Mouse (Mus musculus): ENCODE data around the gene Scpep1. TPM values are rescaled to one million over a fixed set of nuclear protein-coding genes. Genes with fewer than 3 reads are reported as not detected.

The Scpep1 gene
- polyA plus RNA-seq, 1 experiment from 2014 or later = 29.6 TPM

DNA sequence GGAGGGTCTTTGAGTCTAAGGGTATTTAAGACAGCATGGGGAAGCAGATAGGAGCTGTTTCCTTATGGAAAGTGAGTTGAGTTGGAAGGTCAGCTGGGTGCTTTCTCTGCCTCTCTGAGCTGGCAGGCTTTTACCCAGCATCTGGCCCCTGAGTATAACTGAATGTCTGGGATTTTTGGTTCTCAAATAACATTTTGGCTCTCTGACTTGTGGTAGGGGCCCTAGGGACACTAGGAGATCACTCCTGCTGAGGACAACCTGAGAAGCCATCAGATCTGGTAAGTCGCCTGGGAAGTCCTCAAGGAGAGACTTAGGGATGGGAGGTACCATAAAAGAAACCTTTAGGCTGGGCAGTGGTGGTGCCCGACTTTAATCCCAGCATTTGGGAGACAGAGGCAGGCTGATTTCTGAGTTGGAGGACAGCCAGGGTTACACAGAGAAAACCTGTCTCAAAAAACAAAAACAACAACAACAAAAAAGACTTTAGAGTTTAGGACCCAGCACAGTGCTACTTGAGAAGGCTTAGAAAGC lies 15.0 kb upstream of the Scpep1 start, which contains the start of gene Coil:
Gene Coil (plus strand): TSS at position 51 of the 531 bp plus-strand sequence.
- H3K4me3 ChIP-seq (replicated peaks) = no peak within 1 kb of the TSS
- H3K27me3 ChIP-seq (replicated peaks) = 0 out of 2 replicates have a peak, but pooled peaks cover 3% of the 10 kb centered on the region
- no peak within 1 kb of the TSS for H3K27ac ChIP-seq (replicated peaks)
- H3K9me3 ChIP-seq (replicated peaks) = no peaks in the 10 kb centered on the region
- no peaks in the 10 kb centered on the region for H3K36me3 ChIP-seq
- no peak within 1 kb of the TSS for H3K9ac ChIP-seq (replicated peaks)
- no peak within 1 kb of the TSS for H3K4me2 ChIP-seq
- WGBS = 37% methylated on average over 2 of the region's 2 CpGs
- no peak for ATAC-seq (ENCODE audit: low FRiP score)
- peaks cover 10% of the 10 kb centered on the region for H3K4me1 ChIP-seq

DNA sequence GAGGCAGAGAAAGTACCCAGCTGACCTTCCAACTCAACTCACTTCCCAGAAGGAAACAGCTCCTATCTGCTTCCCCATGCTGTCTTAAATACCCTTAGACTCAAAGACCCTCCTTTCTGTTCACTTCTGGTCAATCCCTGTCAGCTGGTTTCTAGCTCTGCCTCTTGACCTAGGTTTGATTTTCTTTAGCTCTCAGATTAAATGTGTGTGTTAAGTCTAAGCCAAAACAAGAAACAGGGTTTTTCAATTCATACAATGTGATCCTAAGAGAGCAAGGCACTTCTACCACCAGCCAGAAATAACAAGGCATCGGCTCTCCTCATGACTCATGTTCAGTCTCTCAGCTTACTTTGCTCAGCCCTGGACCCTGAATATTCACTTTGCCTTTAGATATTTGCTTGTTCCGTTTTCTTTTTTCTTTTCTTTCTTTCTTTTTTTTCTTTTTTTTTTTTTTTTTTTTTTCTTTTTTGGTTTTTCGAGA lies 11.7 kb upstream of the Scpep1 start, which contains the start of gene Elobl:
Gene Elobl (minus strand): TSS at position 51 of the 481 bp plus-strand sequence.
- H3K4me2 ChIP-seq = no peak within 1 kb of the TSS
- H3K27me3 ChIP-seq (replicated peaks) = 0 out of 2 replicates have a peak, but pooled peaks cover 3% of the 10 kb centered on the region
- H3K4me1 ChIP-seq = no peaks in the 10 kb centered on the region
- WGBS = 77% methylated on average over 3 of the region's 3 CpGs
- no peak within 1 kb of the TSS for H3K27ac ChIP-seq (replicated peaks)
- no peak for ATAC-seq (ENCODE audit: low FRiP score)
- H3K9me3 ChIP-seq (replicated peaks) = no peaks in the 10 kb centered on the region
- no peaks in the 10 kb centered on the region for H3K36me3 ChIP-seq
- H3K9ac ChIP-seq (replicated peaks) = no peak within 1 kb of the TSS
- no peak within 1 kb of the TSS for H3K4me3 ChIP-seq (replicated peaks)

DNA sequence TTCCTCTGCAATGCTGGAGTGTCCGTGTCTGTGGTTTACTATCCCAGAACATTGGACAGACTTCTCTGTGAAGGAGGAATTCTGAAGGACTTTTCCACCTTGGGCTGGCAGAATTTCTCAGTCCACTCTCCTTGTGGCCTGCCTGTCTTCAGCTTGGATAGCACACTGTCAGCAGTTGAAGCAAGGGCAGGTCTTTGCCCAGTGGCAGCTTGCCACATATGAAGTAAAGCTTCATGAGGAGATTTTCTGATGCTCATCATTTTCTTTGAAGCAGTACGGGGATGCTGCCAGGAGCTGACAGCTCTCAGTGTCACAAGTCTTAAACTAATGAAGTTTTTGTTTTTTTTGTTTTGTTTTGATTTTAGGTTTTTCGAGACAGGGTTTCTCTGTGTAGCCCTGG lies 3.6 kb upstream of the Scpep1 start:
- Histone ChIP-seq H3K27ac (replicated peaks) (no peak overlapping the region), H3K4me1 (peaks cover 15% of the 10 kb centered on the region), H3K9me3 (replicated peaks) (no peaks in the 10 kb centered on the region), H3K4me3 (replicated peaks) (no peak overlapping the region), H3K36me3 (no peaks in the 10 kb centered on the region), H3K9ac (replicated peaks) (no peak overlapping the region), H3K27me3 (replicated peaks) (no peaks in the 10 kb centered on the region), H3K4me2 (no peak overlapping the region)
- WGBS = 81% methylated on average over 3 of the region's 3 CpGs
- no peak for ATAC-seq (ENCODE audit: low FRiP score)

DNA sequence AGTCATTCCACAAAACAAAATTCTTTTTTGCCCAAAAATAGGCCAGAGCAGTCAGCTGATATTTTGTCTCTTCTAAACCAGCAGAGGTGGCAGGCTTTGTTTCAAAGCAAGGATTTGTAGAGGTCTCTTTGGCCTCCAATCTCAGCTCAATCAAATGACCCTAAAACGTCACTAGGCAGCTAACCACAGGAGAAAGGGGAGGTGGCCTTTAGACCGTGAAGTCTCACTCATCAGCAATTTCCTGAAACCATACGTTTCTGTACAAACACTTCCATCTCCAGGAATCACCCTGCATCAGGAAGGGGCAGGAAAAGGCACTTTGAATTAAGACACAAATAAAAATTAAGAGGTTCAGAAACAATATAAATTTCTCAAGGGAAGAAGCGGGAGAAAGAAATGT lies 462 bp downstream of the Scpep1 start:
- Histone ChIP-seq H3K4me1 (peaks cover 20% of the 10 kb centered on the region), H3K36me3 (no peaks in the 10 kb centered on the region)

DNA sequence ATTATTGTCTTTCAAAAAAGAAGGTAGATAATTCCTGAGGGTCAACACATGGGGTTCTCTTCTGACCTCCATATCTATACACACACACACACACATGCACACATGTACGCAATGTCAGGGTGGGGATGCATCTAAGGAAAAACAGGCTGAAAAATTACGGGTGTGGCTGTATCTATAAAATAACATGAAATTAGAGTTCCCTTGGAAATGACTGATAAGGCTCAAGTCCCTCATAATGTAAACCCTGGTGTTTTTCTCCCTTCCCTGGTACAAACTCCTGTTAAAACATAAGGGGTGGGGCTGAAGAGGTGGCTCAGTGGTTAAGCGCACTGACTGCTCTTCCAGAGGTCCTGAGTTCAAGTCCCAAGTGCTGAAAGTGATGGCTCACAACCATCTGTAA lies 1.7 kb downstream of the Scpep1 start:
- H3K4me2 ChIP-seq = peak overlapping the region; percentile 59
- no peaks in the 10 kb centered on the region for H3K27me3 ChIP-seq (replicated peaks)
- peaks cover 20% of the 10 kb centered on the region for H3K4me1 ChIP-seq
- H3K9ac ChIP-seq (replicated peaks) = no peak overlapping the region
- ATAC-seq (ENCODE audit: low FRiP score) = no peak
- H3K4me3 ChIP-seq (replicated peaks) = no peak overlapping the region
- peaks cover 3% of the 10 kb centered on the region; the same call in 1 of the 2 replicates for H3K36me3 ChIP-seq
- no peak overlapping the region for H3K27ac ChIP-seq (replicated peaks)
- 92% methylated on average over 3 of the region's 3 CpGs for WGBS
- no peaks in the 10 kb centered on the region for H3K9me3 ChIP-seq (replicated peaks)

More for the DNA sequence above, 462 bp downstream of the Scpep1 start:
- 4% methylated on average over 4 of the region's 4 CpGs for WGBS
- Histone ChIP-seq H3K9ac (replicated peaks) (peak overlapping the region; percentile 56), H3K27ac (replicated peaks) (peak overlapping the region; percentile 64), H3K4me3 (replicated peaks) (peak overlapping the region; percentile 56), H3K4me2 (peak overlapping the region; percentile 59), H3K9me3 (replicated peaks) (no peaks in the 10 kb centered on the region), H3K27me3 (replicated peaks) (no peaks in the 10 kb centered on the region)
- ATAC-seq (ENCODE audit: low FRiP score) = peak; percentile 61; the same call in 1 of the 2 replicates

DNA sequence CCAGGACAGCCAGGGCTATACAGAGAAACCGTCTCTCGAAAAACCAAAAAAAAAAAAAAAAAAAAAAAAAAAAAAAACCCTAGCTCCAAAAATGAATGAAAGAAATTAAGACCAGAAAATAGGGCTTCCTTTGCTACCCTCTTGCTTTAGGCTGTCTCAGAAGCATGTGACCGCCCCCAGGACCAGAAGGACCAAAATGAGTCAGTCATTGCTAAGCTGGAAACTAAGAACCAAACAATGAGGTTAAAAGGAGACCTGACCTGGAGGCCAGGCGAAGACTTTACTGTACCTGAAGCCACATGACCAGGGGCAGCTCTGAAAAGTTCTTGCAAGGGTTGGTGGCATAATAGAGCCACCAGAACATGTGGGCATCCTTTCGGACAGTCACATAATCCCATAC lies 3.1 kb downstream of the Scpep1 start:
- H3K27ac ChIP-seq (replicated peaks) = no peak overlapping the region
- WGBS = 96% methylated on average over 5 of the region's 5 CpGs
- H3K4me2 ChIP-seq = no peak overlapping the region
- H3K9ac ChIP-seq (replicated peaks) = no peak overlapping the region
- peaks cover 3% of the 10 kb centered on the region; the same call in 1 of the 2 replicates for H3K36me3 ChIP-seq
- no peaks in the 10 kb centered on the region for H3K27me3 ChIP-seq (replicated peaks)
- H3K4me1 ChIP-seq = peaks cover 20% of the 10 kb centered on the region
- H3K9me3 ChIP-seq (replicated peaks) = no peaks in the 10 kb centered on the region
- no peak overlapping the region for H3K4me3 ChIP-seq (replicated peaks)
- no peak for ATAC-seq (ENCODE audit: low FRiP score)

DNA sequence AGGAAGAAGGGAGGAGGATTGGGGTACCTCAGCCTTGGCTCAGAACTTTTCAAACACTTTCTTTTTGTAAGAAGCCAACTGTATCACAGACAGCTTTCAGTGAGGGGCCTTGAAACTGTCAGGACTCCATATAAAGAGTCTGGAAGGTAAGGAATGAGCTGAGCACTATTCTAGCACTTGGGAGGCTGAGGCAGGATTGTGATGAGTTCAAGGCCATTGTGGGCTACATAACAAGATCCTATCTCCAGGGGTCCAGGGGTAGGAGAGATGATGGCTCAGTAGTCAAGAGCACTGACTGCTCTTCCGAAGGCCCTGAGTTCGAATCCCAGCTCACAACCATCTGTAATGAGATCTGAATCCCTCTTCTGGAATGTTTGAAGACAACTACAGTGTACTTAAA lies 3.7 kb downstream of the Scpep1 start:
- Histone ChIP-seq H3K27ac (replicated peaks) (no peak overlapping the region), H3K9me3 (replicated peaks) (no peaks in the 10 kb centered on the region), H3K4me3 (replicated peaks) (no peak overlapping the region), H3K4me2 (no peak overlapping the region), H3K9ac (replicated peaks) (no peak overlapping the region), H3K27me3 (replicated peaks) (no peaks in the 10 kb centered on the region), H3K36me3 (peaks cover 9% of the 10 kb centered on the region), H3K4me1 (peaks cover 20% of the 10 kb centered on the region)
- ATAC-seq (ENCODE audit: low FRiP score) = no peak
- WGBS = 97% methylated on average over 2 of the region's 2 CpGs

DNA sequence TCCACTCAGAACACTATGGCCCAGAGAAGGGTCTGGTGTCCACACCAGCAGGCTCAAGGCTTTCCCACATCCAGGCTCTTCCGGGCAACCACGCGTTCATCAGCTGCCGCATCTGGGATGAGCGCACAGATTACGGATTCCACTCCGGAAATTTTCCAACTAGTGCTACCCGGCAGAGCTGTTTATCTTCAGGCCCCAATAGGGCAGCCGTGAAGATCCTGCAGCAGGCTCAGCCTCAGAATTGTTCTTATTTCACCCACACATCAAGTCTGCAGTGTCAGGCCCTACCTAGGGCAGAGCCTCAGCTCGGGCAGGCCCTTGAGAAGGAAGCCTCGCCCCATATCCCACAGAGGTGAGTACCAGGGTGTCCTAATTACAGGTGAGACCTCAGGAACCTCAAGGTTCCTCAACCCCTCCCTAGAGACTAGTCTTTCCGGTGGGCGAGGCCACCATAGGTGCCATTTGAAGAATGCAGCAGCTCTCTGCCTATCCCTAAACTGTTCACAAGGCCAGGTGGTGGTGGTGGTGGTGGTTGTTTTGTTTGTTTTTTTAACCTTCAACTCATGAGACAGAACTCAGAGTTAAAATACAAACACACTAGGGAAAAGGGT lies 4.5 kb downstream of the Scpep1 start:
- Histone ChIP-seq H3K36me3 (peaks cover 9% of the 10 kb centered on the region), H3K27ac (replicated peaks) (no peak overlapping the region), H3K4me3 (replicated peaks) (no peak overlapping the region), H3K9me3 (replicated peaks) (no peaks in the 10 kb centered on the region), H3K9ac (replicated peaks) (no peak overlapping the region), H3K4me2 (no peak overlapping the region), H3K27me3 (replicated peaks) (no peaks in the 10 kb centered on the region), H3K4me1 (peaks cover 19% of the 10 kb centered on the region)
- WGBS = 92% methylated on average over 13 of the region's 13 CpGs
- no peak for ATAC-seq (ENCODE audit: low FRiP score)

DNA sequence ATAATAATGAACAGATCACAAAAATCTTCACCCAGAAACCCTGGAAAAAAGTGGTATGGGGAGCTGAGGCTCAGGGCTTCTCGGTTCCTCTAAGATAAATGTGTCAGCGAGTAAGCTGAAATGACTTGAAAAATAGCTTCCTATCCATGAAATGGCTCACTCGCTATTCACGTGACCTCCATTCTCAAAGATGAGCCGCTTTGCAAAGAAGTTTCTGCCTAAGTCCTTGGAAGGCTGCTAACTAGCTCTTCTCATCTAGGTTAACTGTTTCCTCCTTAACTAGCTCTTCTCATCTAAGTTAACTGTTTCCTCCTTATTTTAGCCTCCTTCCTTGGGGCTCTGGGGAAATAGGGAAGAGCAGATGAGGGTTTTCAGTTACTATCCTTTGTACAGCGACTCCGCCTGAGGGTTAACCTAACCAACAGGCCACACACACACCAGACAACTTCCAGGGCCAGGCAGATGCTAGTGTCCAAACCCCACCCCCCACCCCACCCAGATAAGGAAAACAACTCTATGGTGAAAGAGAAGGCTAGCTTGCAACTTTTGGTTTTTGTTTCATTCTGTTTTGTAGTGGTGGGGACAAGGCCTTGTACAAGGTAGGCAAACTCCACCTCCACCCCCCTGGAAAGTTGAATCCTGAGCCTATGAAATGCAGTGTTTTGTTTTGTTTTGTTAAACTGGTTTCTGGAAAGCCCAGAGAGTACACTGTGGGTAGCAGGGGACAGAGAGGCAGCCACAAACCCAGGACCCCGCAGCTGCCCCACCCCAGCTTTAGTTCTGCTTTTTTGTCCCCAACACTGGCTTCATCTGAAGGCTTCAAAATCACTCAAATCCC lies 5.2 kb downstream of the Scpep1 start:
- H3K4me2 ChIP-seq = no peak overlapping the region
- no peak overlapping the region for H3K27ac ChIP-seq (replicated peaks)
- H3K4me3 ChIP-seq (replicated peaks) = no peak overlapping the region
- H3K9ac ChIP-seq (replicated peaks) = no peak overlapping the region
- peaks cover 13% of the 10 kb centered on the region for H3K36me3 ChIP-seq
- WGBS = 87% methylated on average over 8 of the region's 8 CpGs
- ATAC-seq (ENCODE audit: low FRiP score) = no peak
- H3K9me3 ChIP-seq (replicated peaks) = no peaks in the 10 kb centered on the region
- H3K4me1 ChIP-seq = peaks cover 13% of the 10 kb centered on the region
- H3K27me3 ChIP-seq (replicated peaks) = no peaks in the 10 kb centered on the region

DNA sequence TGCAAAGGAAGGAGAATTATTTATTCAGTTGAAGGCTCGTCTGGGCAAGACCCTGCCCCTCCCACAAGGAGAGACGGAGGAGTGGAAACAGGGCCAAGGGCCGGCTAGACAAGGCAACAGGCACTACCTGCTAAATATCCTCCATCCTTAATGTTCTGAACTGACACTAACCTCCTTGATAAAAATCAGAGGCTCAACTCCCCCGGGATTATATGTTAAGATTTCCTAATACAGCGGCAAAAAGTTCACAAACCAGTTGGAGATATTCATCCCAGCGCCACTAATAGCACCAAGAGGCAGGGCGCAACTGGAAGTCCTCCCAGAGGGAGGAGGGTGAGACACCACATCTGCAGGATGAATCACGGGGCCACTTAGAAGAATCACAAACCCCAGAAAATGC lies 6.4 kb downstream of the Scpep1 start:
- 86% methylated on average over 8 of the region's 8 CpGs for WGBS
- Histone ChIP-seq H3K4me3 (replicated peaks) (no peak overlapping the region), H3K9ac (replicated peaks) (no peak overlapping the region), H3K4me2 (no peak overlapping the region), H3K27ac (replicated peaks) (no peak overlapping the region), H3K4me1 (0 out of 2 replicates have a peak, but pooled peaks cover 4% of the 10 kb centered on the region), H3K27me3 (replicated peaks) (no peaks in the 10 kb centered on the region), H3K9me3 (replicated peaks) (no peaks in the 10 kb centered on the region), H3K36me3 (peaks cover 15% of the 10 kb centered on the region)
- no peak for ATAC-seq (ENCODE audit: low FRiP score)

DNA sequence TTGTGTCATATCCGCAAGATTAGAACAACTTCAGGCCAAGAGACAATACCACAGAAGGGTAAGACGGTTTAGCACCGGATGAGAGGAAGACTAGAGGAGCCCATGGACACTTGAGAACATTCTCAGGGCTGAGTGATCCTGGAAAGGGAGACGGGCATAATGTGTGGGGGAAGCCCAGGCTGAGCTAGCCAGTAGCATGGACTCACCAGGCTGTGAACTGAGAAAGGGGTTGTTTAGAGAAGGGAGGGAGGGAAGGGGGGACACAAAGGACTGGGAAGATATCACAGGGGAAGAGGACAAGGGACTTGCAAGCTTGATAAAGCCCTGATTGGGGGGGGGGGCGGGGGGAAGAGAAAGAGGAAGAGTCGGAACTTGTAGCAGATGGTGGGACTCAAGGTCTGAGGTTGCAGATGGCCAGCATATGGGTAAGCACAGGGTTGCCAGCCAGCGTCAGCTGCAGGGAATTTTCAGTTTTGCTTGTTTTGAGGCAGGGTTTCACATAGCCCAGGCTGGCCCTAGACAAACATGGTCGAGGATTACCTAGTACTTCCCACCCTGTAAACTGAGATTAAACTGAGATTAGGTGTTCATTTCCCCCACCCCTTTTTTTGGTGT lies 9.2 kb downstream of the Scpep1 start:
- ATAC-seq (ENCODE audit: low FRiP score) = no peak
- Histone ChIP-seq H3K9me3 (replicated peaks) (no peaks in the 10 kb centered on the region), H3K27ac (replicated peaks) (no peak overlapping the region), H3K27me3 (replicated peaks) (no peaks in the 10 kb centered on the region), H3K9ac (replicated peaks) (no peak overlapping the region), H3K4me1 (0 out of 2 replicates have a peak, but pooled peaks cover 2% of the 10 kb centered on the region), H3K36me3 (peaks cover 20% of the 10 kb centered on the region), H3K4me2 (no peak overlapping the region), H3K4me3 (replicated peaks) (no peak overlapping the region)
- 91% methylated on average over 6 of the region's 8 CpGs for WGBS

Data from neural tube, embryonic 15.5 days (tissue).